Mouse (Mus musculus) G1E (cell line): ENCODE results near the gene Lsamp.

Source experiments
- CTCF ChIP-seq: IDR thresholded peaks from 2 replicates; pipeline ENCODE4 v1.5.1; 2012; ENCODE audit warnings: low read depth, low read length, inconsistent platforms, mixed read lengths
- GATA1 ChIP-seq: IDR thresholded peaks from 2 replicates; pipeline ENCODE4 v1.6.1; 2012; ENCODE audit warnings: borderline replicate concordance, low read length, inconsistent platforms, mixed read lengths

DNA sequence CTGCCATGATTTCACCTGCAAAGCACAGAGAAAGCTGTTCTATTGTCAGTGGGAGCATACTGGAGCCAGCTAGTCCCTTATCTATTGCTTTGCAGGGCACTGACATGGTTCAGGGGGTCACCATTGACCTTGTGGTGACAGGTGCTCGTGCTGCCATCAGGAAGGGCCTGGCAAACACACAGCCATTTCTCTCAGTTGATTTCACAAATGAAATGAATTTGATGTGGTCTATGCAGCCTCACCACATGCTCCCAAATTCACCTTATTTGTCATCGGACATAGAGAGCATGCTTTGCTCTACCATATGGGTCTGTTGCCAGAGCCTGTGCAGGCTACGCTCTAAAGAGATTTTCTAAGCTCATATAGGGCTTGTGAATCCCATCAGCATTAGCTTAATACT lies 450.1 kb downstream of the Lsamp start:
- TF ChIP-seq CTCF, result no peak
- TF ChIP-seq GATA1, result no peak
